Mouse (Mus musculus): ENCODE measurements around the gene Tent4b. TPM values are rescaled to one million over a fixed set of nuclear protein-coding genes. Genes with fewer than 3 reads are reported as not detected.

The Tent4b gene
- polyA plus RNA-seq (2012; rRNA removed): 8.9 and 10.0 TPM in 2 replicates

GRCm38 (mm10) chr8:88198945-88199571, at the start of gene Tent4b:
Tent4b (plus strand) TSS chr8:88199213.

DNA sequence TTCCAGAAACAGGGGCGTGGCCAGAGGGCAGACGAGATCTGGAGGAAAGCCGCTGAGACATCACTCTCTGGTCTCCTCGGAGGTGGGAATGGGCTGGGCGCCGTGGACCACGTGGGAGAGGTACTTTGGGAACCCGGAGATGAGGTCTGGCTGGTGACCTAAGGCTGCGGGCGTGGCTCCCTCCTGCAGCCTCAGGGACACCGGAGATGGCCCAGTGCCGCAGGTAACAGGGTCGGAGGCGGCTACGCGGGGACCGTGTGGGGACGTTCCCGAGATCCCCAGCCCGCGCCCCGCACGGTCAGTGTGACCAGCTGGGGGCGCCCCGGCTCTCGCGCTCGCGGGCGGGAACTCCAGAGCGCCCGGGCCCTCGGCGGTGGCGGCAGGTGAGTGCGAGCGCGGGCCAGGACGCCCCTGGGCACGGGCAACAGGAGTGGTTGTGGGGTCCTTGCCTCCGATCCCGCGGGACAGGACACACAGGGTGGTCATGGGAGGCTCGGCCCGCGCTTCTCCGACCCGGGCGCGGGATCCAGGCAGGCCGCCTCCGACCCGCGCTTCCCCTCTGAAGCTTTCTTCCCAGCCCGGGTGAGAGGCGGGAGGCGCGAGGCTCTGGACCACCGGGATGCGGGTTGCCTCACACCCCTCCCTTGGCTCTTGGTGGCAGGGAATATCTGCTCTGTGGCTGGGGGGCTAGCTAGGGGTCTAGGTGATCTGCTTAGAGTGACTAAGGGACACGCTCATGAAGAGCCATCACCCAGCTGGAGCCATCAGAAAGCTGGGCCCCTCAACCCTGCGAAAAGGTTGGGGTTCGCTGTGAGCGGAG, 73.4 kb downstream of the Tent4b start, which contains the start of gene Adcy7:
Adcy7 (plus strand) TSS at position 173 of the 820 bp plus-strand sequence.

Other genes starting within 250 kb of the Tent4b start
- 0.50 and 1.2 TPM in 2 replicates for gene Zfp423, start 239.6 kb upstream of the Tent4b start, polyA plus RNA-seq (2012; rRNA removed)
- 20.5 and 24.5 TPM in 2 replicates for gene Cnep1r1, start 80.4 kb upstream of the Tent4b start, polyA plus RNA-seq (2012; rRNA removed)
- 17.4 and 19.5 TPM in 2 replicates for gene Heatr3, start 61.4 kb upstream of the Tent4b start, polyA plus RNA-seq (2012; rRNA removed)
- 22.8 and 26.9 TPM in 2 replicates for gene Adcy7, start 73.2 kb downstream of the Tent4b start, polyA plus RNA-seq (2012; rRNA removed)
- 29.3 and 29.8 TPM in 2 replicates for gene Brd7, start 163.0 kb downstream of the Tent4b start, polyA plus RNA-seq (2012; rRNA removed)

All from liver, embryonic 14 days (tissue).